Mouse (Mus musculus) liver, embryonic 14.5 days (tissue): ENCODE measurements around the gene Crnkl1. TPM values are rescaled to one million over a fixed set of nuclear protein-coding genes. Genes with fewer than 3 reads are reported as not detected.

Experiments used
- ATAC-seq: fragments of 200-750 bp; cut with Nextera tagmentation; 2 replicates; pipeline ENCODE4 v1.8.0; 2017; ENCODE audit warnings: moderate number of reproducible peaks, mild to moderate bottlenecking, moderate library complexity; ENCODE audit not compliant: insufficient read depth
- DNase-seq, 3 experiments: peaks; one replicate each; pipeline ENCODE4 v3.0.0-alpha.2; 2012 to 2013; ENCODE audit warnings: low read depth in 3 of 3, low spot score in 3 of 3
- H3K27ac ChIP-seq: fragments of 300-500 bp; sonication (generic); 2 replicates; pipeline ENCODE4 v1.5.1; 2014; ENCODE audit warnings: moderate library complexity, mild to moderate bottlenecking, control low read depth, inconsistent platforms
- H3K27me3 ChIP-seq: fragments of 300-500 bp; sonication (generic); 2 replicates; pipeline ENCODE4 v1.6.1; 2014; ENCODE audit warnings: mild to moderate bottlenecking, low read length, moderate library complexity; ENCODE audit not compliant: control insufficient read depth, insufficient read depth
- H3K36me3 ChIP-seq: fragments of 300-500 bp; sonication (generic); replicated peaks from 2 replicates; pipeline ENCODE4 v1.6.1; 2014; ENCODE audit warnings: low read depth; ENCODE audit not compliant: control insufficient read depth, insufficient read depth
- H3K4me1 ChIP-seq, 2 experiments: fragments of 200-500 bp in 1 of 2; fragments of 300-500 bp in 1 of 2; sonication (generic) in 1 of 2; replicated peaks; 2 replicates each; pipeline ENCODE4 v1.6.1; 2012 to 2014; ENCODE audit warnings: antibody characterized with exemption in 1 of 2, inconsistent platforms in 1 of 2, low read length in 1 of 2; ENCODE audit not compliant: control insufficient read depth in 2 of 2, insufficient read depth in 2 of 2
- H3K4me2 ChIP-seq: fragments of 300-500 bp; sonication (generic); 2 replicates; pipeline ENCODE4 v1.6.1; 2014; ENCODE audit warnings: low read depth, mild to moderate bottlenecking, control low read depth, moderate library complexity
- H3K4me3 ChIP-seq, 2 experiments: fragments of 200-500 bp in 1 of 2; fragments of 300-500 bp in 1 of 2; sonication (generic) in 1 of 2; 2 replicates each; pipeline ENCODE4 v1.5.1; 2012 to 2014; ENCODE audit warnings: low read depth in 2 of 2, low read length in 2 of 2, mild to moderate bottlenecking in 2 of 2, control low read depth in 1 of 2, inconsistent platforms in 1 of 2, moderate library complexity in 1 of 2; ENCODE audit not compliant: insufficient read depth in 1 of 2
- H3K9ac ChIP-seq: fragments of 300-500 bp; sonication (generic); replicated peaks from 2 replicates; pipeline ENCODE4 v1.6.1; 2014; ENCODE audit warnings: mild to moderate bottlenecking, control low read depth, moderate library complexity
- H3K9me3 ChIP-seq: fragments of 300-500 bp; sonication (generic); 2 replicates; pipeline ENCODE4 v1.6.1; 2016; ENCODE audit warnings: low read length, mixed read lengths; ENCODE audit not compliant: control insufficient read depth
- CTCF ChIP-seq: IDR thresholded peaks from 2 replicates; pipeline ENCODE4 v1.5.1; 2016; ENCODE audit warnings: antibody characterized with exemption, low read depth, control low read depth
- EP300 ChIP-seq: IDR thresholded peaks from 2 replicates; pipeline ENCODE4 v1.6.1; 2016; ENCODE audit warnings: antibody characterized with exemption, low read depth
- WGBS: fragments of 180-500 bp; shearing (Covaris S2); extraction: QIAGEN DNeasy Blood & Tissue Kit; methylation state at CpG from one replicate; pipeline ENCODE4 v1.1.7; 2014; ENCODE audit not compliant: insufficient replicate concordance; 5-methylcytosine and 5-hydroxymethylcytosine counted together
- microRNA-seq: library from miRNA; unstranded; fragments of <30 nt; microRNA quantifications from one replicate; pipeline ENCODE4, GENCODE M21; 2016
- polyA plus RNA-seq, 2 experiments: library from polyadenylated mRNA; depleted of rRNA in 1 of 2; stranded (reverse) in 1 of 2; unstranded in 1 of 2; fragments of >200 nt; fragmentation: Nextera tagmentation in 1 of 2; extraction: Ambion mirVana in 1 of 2; gene quantifications; 2 replicates each; pipeline versions ENCODE4 v1.2.1 to v1.2.3; 2012 to 2014

Gene Crnkl1
- polyA plus RNA-seq, 2 experiments = 10.3 to 18.2 TPM

- no peak overlapping the region for H3K4me3 ChIP-seq
- no peak overlapping the region for H3K4me2 ChIP-seq
- WGBS = 46% methylated on average over 1 of the region's 1 CpGs
- H3K36me3 ChIP-seq = no peaks in the 10 kb centered on the region
- no peak for TF ChIP-seq CTCF
- no peak for TF ChIP-seq EP300
- no peak overlapping the region for H3K9ac ChIP-seq
- no peak overlapping the region for H3K27ac ChIP-seq
- no peak for ATAC-seq
- no peaks in the 10 kb centered on the region for H3K4me1 ChIP-seq
- no peaks in the 10 kb centered on the region for H3K9me3 ChIP-seq
- no peak for DNase-seq
- no peaks in the 10 kb centered on the region for H3K27me3 ChIP-seq
Observed at GRCm38 (mm10) chr2:145873953-145874352, 60.9 kb downstream of the Crnkl1 start.

GRCm38 (mm10) chr2:145872099-145872498 is 62.7 kb downstream of the Crnkl1 start:
- ATAC-seq (no peak), DNase-seq (no peak)
- no peak overlapping the region for H3K27ac ChIP-seq
- H3K4me3 ChIP-seq = no peak overlapping the region
- H3K4me1 ChIP-seq = no peaks in the 10 kb centered on the region
- 57% methylated on average over 1 of the region's 1 CpGs for WGBS
- H3K27me3 ChIP-seq = no peaks in the 10 kb centered on the region
- no peak overlapping the region for H3K4me2 ChIP-seq
- no peak for TF ChIP-seq CTCF
- TF ChIP-seq EP300 = no peak
- no peaks in the 10 kb centered on the region for H3K9me3 ChIP-seq
- no peak overlapping the region for H3K9ac ChIP-seq
- no peaks in the 10 kb centered on the region for H3K36me3 ChIP-seq

DNA sequence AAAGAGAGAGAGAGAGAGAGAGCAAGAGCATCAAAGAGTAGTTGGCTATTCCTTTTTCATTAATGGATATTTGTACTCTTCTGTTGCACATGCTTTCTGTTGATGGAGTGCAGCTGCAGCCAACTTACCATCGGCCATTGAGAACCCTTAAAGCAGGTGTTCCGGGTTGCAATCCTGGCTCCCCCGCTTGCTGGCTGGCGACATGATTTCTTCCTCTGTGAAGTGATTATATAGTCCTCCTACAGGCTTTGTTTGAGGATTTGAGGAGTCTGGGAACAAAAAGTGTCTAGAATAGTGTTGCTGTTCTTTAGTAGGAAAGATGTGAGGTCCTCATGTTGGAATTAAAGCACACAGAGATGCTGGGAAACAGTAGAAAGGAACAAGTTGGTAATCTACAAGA is 63.5 kb downstream of the Crnkl1 start:
- no peak overlapping the region for H3K4me2 ChIP-seq
- H3K4me1 ChIP-seq = no peaks in the 10 kb centered on the region
- no peaks in the 10 kb centered on the region for H3K9me3 ChIP-seq
- H3K9ac ChIP-seq = no peak overlapping the region
- no peaks in the 10 kb centered on the region for H3K27me3 ChIP-seq
- H3K4me3 ChIP-seq = no peak overlapping the region
- TF ChIP-seq CTCF (no peak), EP300 (no peak)
- no peak for ATAC-seq
- 73% methylated on average over 4 of the region's 4 CpGs for WGBS
- H3K36me3 ChIP-seq = no peaks in the 10 kb centered on the region
- no peak overlapping the region for H3K27ac ChIP-seq
- no peak for DNase-seq

Small RNA genes lying within 50 kb of the gene (microRNA-seq; reads per million reads assigned to microRNA genes)
- not detected for gene Gm25026

Other genes starting within 250 kb of the Crnkl1 start
- gene Naa20, start 32.9 kb downstream of the Crnkl1 start, polyA plus RNA-seq (2012; rRNA removed) = 17.2 and 29.9 TPM in 2 replicates
- gene Naa20, start 32.9 kb downstream of the Crnkl1 start, polyA plus RNA-seq (2014; fragmentation: Nextera tagmentation; extraction: Ambion mirVana) = 70.2 and 73.7 TPM in 2 replicates
- gene Cfap61, start 230 bp downstream of the Crnkl1 start, polyA plus RNA-seq (2012; rRNA removed) = 0.06 TPM in 1 of 2 replicates, not detected in the other
- not detected in 2 replicates for gene Cfap61, start 230 bp downstream of the Crnkl1 start, polyA plus RNA-seq (2014; fragmentation: Nextera tagmentation; extraction: Ambion mirVana)